ENCODE assay signal across 35 mouse cellular contexts in the genomic region with DNA sequence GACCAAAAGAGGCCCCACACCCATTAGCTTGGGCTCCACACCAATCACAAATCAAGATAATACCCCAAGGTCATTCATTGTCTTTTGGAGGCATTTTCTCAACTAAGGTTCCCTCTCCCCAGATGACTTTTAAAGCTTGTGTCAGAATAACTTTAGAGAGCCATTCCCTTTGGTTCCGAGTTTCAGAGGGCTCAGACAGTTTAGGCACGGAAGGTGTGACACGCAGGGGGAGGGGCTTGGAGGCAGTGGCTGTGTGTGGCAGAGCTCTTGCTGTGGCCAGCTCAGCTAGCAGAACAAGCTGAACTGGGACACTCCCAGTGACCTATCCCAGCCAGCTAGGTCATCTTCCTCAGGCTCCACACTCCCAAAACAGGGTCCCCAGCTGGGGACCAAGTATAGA. TPM values are rescaled to one million over a fixed set of nuclear protein-coding genes. Genes with fewer than 3 reads are reported as not detected.
DNase-seq lines count a peak whose midpoint lies in the region; TF ChIP-seq lines count a peak whose summit lies in the region.
"Had no signal": no experiment of that assay in that cellular context is flagged by ENCODE, and none has a peak within 500 bp of the region (broad histone marks: within the 10 kb centered on the region; RNA-seq: fewer than 3 reads in every experiment).

No protein-coding gene starts in this region.

- no peak overlapping the region for H3K4me3 ChIP-seq in myocyte
- H3K4me3 ChIP-seq in lung, adult 2 months (replicated peaks; ENCODE audit: extremely low read depth, low read depth, low read length): no peak overlapping the region
- H3K4me3 ChIP-seq: forebrain, embryonic 12.5 days; heart, embryonic 10.5 days; hindbrain, embryonic 12.5 days; limb, embryonic 13.5 days had no signal

- no peak for TF ChIP-seq CTCF in lung, adult 2 months (IDR thresholded peaks at IDR 0.05; ENCODE audit: insufficient read depth, low read length)

- TF ChIP-seq POLR2A in myocyte (IDR thresholded peaks at IDR 0.05; ENCODE audit: insufficient read length, low read depth): no peak
- no peak for TF ChIP-seq POLR2A in lung, adult 2 months (IDR thresholded peaks at IDR 0.05; ENCODE audit: borderline replicate concordance, extremely low read depth, low read depth, low read length)

- DNase-seq in heart, adult 11 months: peak; percentile 95
- no peak for DNase-seq in heart, postnatal 36 days
- peak; percentile 49 for DNase-seq in 3T3-L1 (ENCODE audit: low read depth, low spot score)
- DNase-seq in MN1 (ENCODE audit: low spot score): peak; percentile 65
- DNase-seq in embryo, embryonic 9.5 days (ENCODE audit: extremely low spot score): no peak
- no peak for DNase-seq in lung, adult 2 months
- DNase-seq: cerebellum, adult 9-11 months; forebrain, postnatal 0 days; thymus, postnatal 4 days had no signal

- 57% methylated on average over 3 of the region's 3 CpGs for WGBS in lung, adult 2 months

- H3K4me1 ChIP-seq in lung, adult 2 months (ENCODE audit: control insufficient read depth, insufficient read depth, low read length): no peaks in the 10 kb centered on the region; the same call in 1 of the 2 replicates
- H3K4me1 ChIP-seq: forebrain, embryonic 12.5 days had no signal

- intact Hi-C loops in heart, postnatal 36 days (cut with DNase I): no loop called here

- no peak overlapping the region for H3ac ChIP-seq in myocyte (ENCODE audit: control insufficient read depth, insufficient read length)

- peak overlapping the region; percentile 63 for H3K4me2 ChIP-seq in myocyte (ENCODE audit: low read depth)
- H3K4me2 ChIP-seq: forebrain, embryonic 12.5 days; hindbrain, embryonic 12.5 days; limb, embryonic 13.5 days; liver, embryonic 11.5 days; midbrain, embryonic 11.5 days had no signal

- H3K79me2 ChIP-seq in myocyte (ENCODE audit: control insufficient read depth, insufficient read depth): no peaks in the 10 kb centered on the region

- H3K36me3 ChIP-seq in myocyte (ENCODE audit: control insufficient read depth, insufficient read depth): no peaks in the 10 kb centered on the region
- H3K36me3 ChIP-seq: forebrain, embryonic 12.5 days; heart, embryonic 10.5 days; hindbrain, embryonic 12.5 days; limb, embryonic 13.5 days had no signal

- H3K27me3 ChIP-seq in myocyte (ENCODE audit: control insufficient read depth, insufficient read depth, insufficient read length): no peaks in the 10 kb centered on the region
- H3K27me3 ChIP-seq: forebrain, embryonic 12.5 days; limb, embryonic 13.5 days had no signal

TF ChIP-seq in myocyte, 11 proteins besides CTCF, POLR2A, EP300 and RAD21:
- TF ChIP-seq SRF (IDR thresholded peaks at IDR 0.05; ENCODE audit: control insufficient read depth, insufficient read length, low read depth) (no peak), USF1 (IDR thresholded peaks at IDR 0.05; ENCODE audit: low read depth) (no peak), TCF12 (IDR thresholded peaks at IDR 0.05; ENCODE audit: insufficient read depth, poor library complexity, severe bottlenecking) (no peak), REST (IDR thresholded peaks at IDR 0.05; ENCODE audit: insufficient read depth, insufficient read length) (no peak), MYOD1 (IDR thresholded peaks at IDR 0.05; ENCODE audit: control insufficient read depth in 1 of 3, insufficient read length in 2 of 3, low read depth in 2 of 3) (no peak), CEBPB (IDR thresholded peaks at IDR 0.05; ENCODE audit: insufficient read depth, poor library complexity, severe bottlenecking) (no peak), MAX (IDR thresholded peaks at IDR 0.05; ENCODE audit: low read depth) (no peak), E2F4 (IDR thresholded peaks at IDR 0.05; ENCODE audit: insufficient read depth) (no peak), MYOG (IDR thresholded peaks at IDR 0.05; ENCODE audit: control insufficient read depth in 1 of 3, insufficient read depth in 1 of 3, insufficient read length in 2 of 3, low read depth in 2 of 3) (no peak), POLR2AphosphoS2 (IDR thresholded peaks at IDR 0.05; ENCODE audit: insufficient read length, low read depth) (no peak), TCF3 (IDR thresholded peaks at IDR 0.05; ENCODE audit: insufficient read length, low read depth) (no peak)

RNA-seq across cellular contexts. Expression of a gene that starts 10.5 kb away (rescaled TPM):
- 10 to 100 TPM; 28.4 to 35.3 TPM for total RNA-seq in heart, postnatal 36 days (2021)
- 92.4 TPM for polyA plus RNA-seq in myocyte (2012; fragmentation: generic; extraction: Trizol)
- polyA plus RNA-seq in lung, adult 2 months (2012; rRNA removed): 40.8 and 49.5 TPM in 2 replicates

RNA-seq across cellular contexts. Expression of a gene that starts 28.5 kb away (rescaled TPM):
- total RNA-seq in heart, postnatal 36 days (2021): under 1 TPM; 0.14 TPM
- polyA plus RNA-seq in myocyte (2012; fragmentation: generic; extraction: Trizol): not detected
- 0.86 and 0.98 TPM in 2 replicates for polyA plus RNA-seq in lung, adult 2 months (2012; rRNA removed)
- total RNA-seq: megakaryocyte, adult 5-6 weeks had no signal
- polyA plus RNA-seq: C2C12 had no signal

RNA-seq across cellular contexts. Expression of a gene that starts 28.6 kb away (rescaled TPM):
- total RNA-seq in heart, postnatal 36 days (2021): not detected
- not detected for polyA plus RNA-seq in myocyte (2012; fragmentation: generic; extraction: Trizol)
- not detected in 2 replicates for polyA plus RNA-seq in lung, adult 2 months (2012; rRNA removed)
- total RNA-seq: adrenal gland, adult 8-10 months; common myeloid progenitor, adult 5-6 weeks; forebrain, postnatal 0 days; megakaryocyte, adult 5-6 weeks; midbrain, postnatal 0 days had no signal
- polyA plus RNA-seq: C2C12; embryonic facial prominence, embryonic 14.5 days; forebrain, embryonic 12.5 days; gonadal fat pad, adult 2 months; heart, embryonic 10.5 days; heart, embryonic 16.5 days; hindbrain, embryonic 12.5 days; intestine, embryonic 16.5 days; kidney, postnatal 0 days; limb, embryonic 13.5 days; liver, embryonic 11.5 days; lung, embryonic 16.5 days; stomach, embryonic 14.5 days; testis, adult 2 months; thymus, postnatal 0 days had no signal

RNA-seq across cellular contexts. Expression of a gene that starts 38.3 kb away (rescaled TPM):
- total RNA-seq in heart, postnatal 36 days (2021): not detected
- polyA plus RNA-seq in myocyte (2012; fragmentation: generic; extraction: Trizol): not detected
- not detected in 2 replicates for polyA plus RNA-seq in lung, adult 2 months (2012; rRNA removed)
- total RNA-seq: adrenal gland, adult 8-10 months; common myeloid progenitor, adult 5-6 weeks; layer of hippocampus, postnatal 25 days; left cerebral cortex, adult 8-10 months; left cerebral cortex, postnatal 36 days; megakaryocyte, adult 5-6 weeks; midbrain, postnatal 0 days had no signal
- polyA plus RNA-seq: C2C12; embryonic facial prominence, embryonic 14.5 days; forebrain, embryonic 12.5 days; forebrain, postnatal 0 days; gonadal fat pad, adult 2 months; heart, embryonic 10.5 days; heart, embryonic 16.5 days; hindbrain, embryonic 12.5 days; intestine, embryonic 16.5 days; kidney, postnatal 0 days; limb, embryonic 13.5 days; liver, embryonic 11.5 days; liver, embryonic 16.5 days; lung, embryonic 16.5 days; midbrain, embryonic 11.5 days; midbrain, postnatal 0 days; neural tube, embryonic 14.5 days; stomach, embryonic 14.5 days; thymus, postnatal 0 days had no signal

RNA-seq across cellular contexts. Expression of a gene that starts 51.6 kb away (rescaled TPM):
- total RNA-seq in heart, postnatal 36 days (2021): under 1 TPM; 0.39 to 0.76 TPM
- polyA plus RNA-seq in myocyte (2012; fragmentation: generic; extraction: Trizol): 0.88 TPM
- 3.0 and 3.2 TPM in 2 replicates for polyA plus RNA-seq in lung, adult 2 months (2012; rRNA removed)
- total RNA-seq: common myeloid progenitor, adult 5-6 weeks had no signal

Comparison
In these comparisons a context has a peak if more than half of its experiments do, and no peak if none do; other contexts are left out.
1. DNase-seq: peak in heart, adult 11 months (single experiment), 3T3-L1 (single experiment) and MN1 (single experiment); none in heart, postnatal 36 days (0 of 2), embryo, embryonic 9.5 days (single experiment) and lung, adult 2 months (single experiment).